Mouse (Mus musculus) spleen, adult 2 months (tissue): Measurements from ENCODE around the gene Pom121l2.

Experiments
- CTCF ChIP-seq: fragments of 200-500 bp; IDR thresholded peaks from 2 replicates; pipeline ENCODE4 v1.5.1; 2011; ENCODE audit warnings: mild to moderate bottlenecking, inconsistent platforms; ENCODE audit not compliant: insufficient read depth, insufficient read length, insufficient replicate concordance; ENCODE audit errors: extremely low read depth
- POLR2A ChIP-seq: fragments of 200-500 bp; IDR thresholded peaks from 2 replicates; pipeline ENCODE4 v1.6.1; 2011; ENCODE audit warnings: low read depth, low read length, inconsistent platforms

DNA sequence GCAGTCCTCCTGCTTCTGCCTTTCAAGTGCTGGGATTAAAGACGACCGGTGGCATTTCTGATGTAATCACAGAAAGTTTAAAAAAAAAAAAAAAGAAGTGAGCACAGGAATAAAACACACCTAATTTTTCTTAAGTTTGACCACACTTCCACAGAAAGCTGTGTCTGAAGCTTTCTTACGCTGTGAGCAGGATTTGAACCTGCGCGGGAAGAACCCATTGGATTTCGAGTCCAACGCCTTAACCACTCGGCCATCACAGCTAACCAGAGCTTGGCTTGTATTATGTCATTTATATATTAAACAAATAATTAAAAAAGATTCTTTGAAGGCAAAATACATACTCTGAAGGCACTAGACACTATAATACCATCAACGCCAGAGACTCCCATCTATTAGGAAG lies 41.2 kb downstream of the Pom121l2 start:
- TF ChIP-seq CTCF, result no peak
- no peak for TF ChIP-seq POLR2A
